Comparison of ENCODE assay signal across 21 mouse cellular contexts in the genomic region with DNA sequence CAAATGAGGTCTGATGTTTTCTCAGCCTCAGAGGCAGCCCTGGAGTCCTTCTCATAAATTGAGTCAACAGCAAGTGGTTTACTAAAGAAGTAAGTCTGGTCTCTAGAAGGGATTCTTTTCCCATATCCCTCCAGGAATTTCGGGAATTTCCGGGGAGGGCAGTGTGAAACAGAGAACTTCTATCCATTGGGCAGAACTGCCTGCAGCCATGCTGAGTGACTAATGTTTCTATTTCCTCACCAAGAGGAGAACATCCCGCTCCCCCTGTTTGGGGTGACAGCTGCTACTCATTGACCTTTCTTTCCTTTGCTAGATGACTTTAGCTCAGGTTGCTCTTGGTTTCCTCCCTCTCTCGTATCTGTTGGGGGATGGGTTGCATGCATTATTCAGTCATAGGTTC. TPM values are rescaled to one million over a fixed set of nuclear protein-coding genes. Genes with fewer than 3 reads are reported as not detected.
A peak's percentile ranks its signal among the peaks of the same experiment; 100 is the strongest.
DNase-seq lines count a peak whose midpoint lies in the region; ATAC-seq and TF ChIP-seq lines count a peak whose summit lies in the region.
"Had no signal": no experiment of that assay in that cellular context is flagged by ENCODE, and none has a peak within 500 bp of the region (broad histone marks: within the 10 kb centered on the region; RNA-seq: fewer than 3 reads in every experiment).

No protein-coding gene starts in this region.

- 58% methylated on average over 4 of the region's 4 CpGs for WGBS in kidney, adult 2 months
- 38% methylated on average over 4 of the region's 4 CpGs for WGBS in embryonic facial prominence, embryonic 11.5 days
- WGBS in forebrain, embryonic 15.5 days: 83% methylated on average over 4 of the region's 4 CpGs

- no peak overlapping the region for H3K27ac ChIP-seq in kidney, adult 2 months (ENCODE audit: insufficient read depth, low read depth, low read length)
- no peak overlapping the region for H3K27ac ChIP-seq in embryonic facial prominence, embryonic 11.5 days (replicated peaks; ENCODE audit: low read depth, low read length)
- no peak overlapping the region for H3K27ac ChIP-seq in forebrain, embryonic 15.5 days (replicated peaks)
- H3K27ac ChIP-seq: embryonic facial prominence, embryonic 15.5 days; heart, adult 2 months; midbrain, embryonic 15.5 days had no signal

- TF ChIP-seq CTCF in kidney, adult 2 months (conservative IDR thresholded peaks at IDR 0.05; ENCODE audit: insufficient read depth, insufficient read length, low read depth, low read length): no peak

- ATAC-seq in embryonic facial prominence, embryonic 11.5 days (replicated peaks; ENCODE audit: insufficient number of reproducible peaks, low FRiP score, low TSS enrichment, low read depth): no peak
- no peak for ATAC-seq in forebrain, embryonic 15.5 days (replicated peaks)
- ATAC-seq: forebrain, postnatal 0 days; midbrain, embryonic 15.5 days had no signal

- H3K4me3 ChIP-seq in kidney, adult 2 months (ENCODE audit: insufficient read depth, low read depth, low read length): no peak overlapping the region
- no peak overlapping the region for H3K4me3 ChIP-seq in embryonic facial prominence, embryonic 11.5 days (ENCODE audit: low read depth, low read length)
- no peak overlapping the region for H3K4me3 ChIP-seq in forebrain, embryonic 15.5 days
- H3K4me3 ChIP-seq: embryonic facial prominence, embryonic 15.5 days; heart, adult 2 months; midbrain, embryonic 15.5 days had no signal

- H3K4me2 ChIP-seq in embryonic facial prominence, embryonic 11.5 days (ENCODE audit: low read depth, low read length): no peak overlapping the region
- H3K4me2 ChIP-seq in forebrain, embryonic 15.5 days (replicated peaks): no peak overlapping the region
- H3K4me2 ChIP-seq: embryonic facial prominence, embryonic 15.5 days; liver, embryonic 11.5 days; midbrain, embryonic 15.5 days had no signal

- H3K9ac ChIP-seq in embryonic facial prominence, embryonic 11.5 days (replicated peaks; ENCODE audit: low read length): no peak overlapping the region
- no peak overlapping the region for H3K9ac ChIP-seq in forebrain, embryonic 15.5 days (replicated peaks)
- H3K9ac ChIP-seq: embryonic facial prominence, embryonic 15.5 days; forebrain, postnatal 0 days; midbrain, embryonic 15.5 days had no signal

- H3K27me3 ChIP-seq in kidney, adult 2 months (replicated peaks; ENCODE audit: control insufficient read depth, insufficient read depth, low read length): no peaks in the 10 kb centered on the region
- H3K27me3 ChIP-seq in embryonic facial prominence, embryonic 11.5 days (ENCODE audit: control insufficient read depth, insufficient read depth, low read length): no peaks in the 10 kb centered on the region
- no peaks in the 10 kb centered on the region for H3K27me3 ChIP-seq in forebrain, embryonic 15.5 days
- H3K27me3 ChIP-seq: embryonic facial prominence, embryonic 15.5 days; midbrain, embryonic 15.5 days had no signal

- no peaks in the 10 kb centered on the region for H3K9me3 ChIP-seq in embryonic facial prominence, embryonic 11.5 days (replicated peaks; ENCODE audit: control insufficient read depth, low read length)
- no peaks in the 10 kb centered on the region for H3K9me3 ChIP-seq in forebrain, embryonic 15.5 days
- H3K9me3 ChIP-seq: embryonic facial prominence, embryonic 15.5 days; midbrain, embryonic 15.5 days had no signal

- no peaks in the 10 kb centered on the region for H3K4me1 ChIP-seq in kidney, adult 2 months (ENCODE audit: control insufficient read depth, insufficient read depth, low read length)
- H3K4me1 ChIP-seq in embryonic facial prominence, embryonic 11.5 days (ENCODE audit: control insufficient read depth, insufficient read depth, low read length): no peaks in the 10 kb centered on the region
- H3K4me1 ChIP-seq in forebrain, embryonic 15.5 days: no peaks in the 10 kb centered on the region
- H3K4me1 ChIP-seq: embryonic facial prominence, embryonic 15.5 days; midbrain, embryonic 15.5 days had no signal

- DNase-seq in kidney, adult 2 months: peak; percentile 23
- no peak for DNase-seq in kidney, postnatal 4 days
- DNase-seq in 3T3-L1 (ENCODE audit: low read depth, low spot score) (peak; percentile 41), NIH3T3 (ENCODE audit: low read depth) (peak; percentile 11)
- peak; percentile 66 for DNase-seq in embryonic facial prominence, embryonic 11.5 days (ENCODE audit: low spot score)
- no peak for DNase-seq in frontal cortex, postnatal 36 days (ENCODE audit: low spot score in 2 of 2)
- DNase-seq: cerebellum, adult 18-20 months; cerebellum, postnatal 25 days; forebrain, postnatal 0 days; heart, adult 2 months; lung, adult 18-20 months; lung, postnatal 14 days; right cerebral cortex, postnatal 25 days; thymus, adult 2 months had no signal

- TF ChIP-seq POLR2A in kidney, adult 2 months (IDR thresholded peaks at IDR 0.05; ENCODE audit: low read depth, low read length): no peak

- H3K36me3 ChIP-seq in kidney, adult 2 months (ENCODE audit: control insufficient read depth, insufficient read depth, low read length): no peaks in the 10 kb centered on the region
- no peaks in the 10 kb centered on the region for H3K36me3 ChIP-seq in embryonic facial prominence, embryonic 11.5 days (replicated peaks; ENCODE audit: control insufficient read depth, insufficient read depth, low read depth, low read length)
- H3K36me3 ChIP-seq in forebrain, embryonic 15.5 days: no peaks in the 10 kb centered on the region
- H3K36me3 ChIP-seq: embryonic facial prominence, embryonic 15.5 days; midbrain, embryonic 15.5 days had no signal

RNA-seq across cellular contexts. Expression of gene Dhrs2, which starts 31.8 kb away (rescaled TPM):
- not detected in 2 replicates for polyA plus RNA-seq in kidney, adult 2 months (2012; rRNA removed)
- 0.52 TPM in 1 of 2 replicates, not detected in the other for polyA plus RNA-seq in embryonic facial prominence, embryonic 11.5 days (2014; fragmentation: Nextera tagmentation; extraction: Ambion mirVana)
- polyA plus RNA-seq in forebrain, embryonic 15.5 days (2015; fragmentation: Nextera tagmentation; extraction: Ambion mirVana): 0.53 TPM in 1 of 2 replicates, not detected in the other
- polyA plus RNA-seq: heart, embryonic 16.5 days; hindbrain, embryonic 11.5 days; limb, embryonic 11.5 days; liver, embryonic 11.5 days had no signal

Comparison
In these comparisons a context has a peak if more than half of its experiments do, and no peak if none do; other contexts are left out.
1. DNase-seq: peak in kidney, adult 2 months (single experiment), 3T3-L1 (single experiment), NIH3T3 (single experiment) and embryonic facial prominence, embryonic 11.5 days (single experiment); none in kidney, postnatal 4 days (0 of 2) and frontal cortex, postnatal 36 days (0 of 2).